Mouse (Mus musculus) neural tube, embryonic 14.5 days (tissue): ENCODE data around the gene Gm5346. TPM values are rescaled to one million over a fixed set of nuclear protein-coding genes. Genes with fewer than 3 reads are reported as not detected.
"Not testable (repeated sequence)": the region's sequence is repeated elsewhere in the genome, so short reads cannot be mapped to it uniquely, and the experiment has no call there.

Experiments used
- ATAC-seq: fragments of 200-750 bp; cut with Nextera tagmentation; 2 replicates; pipeline ENCODE4 v1.8.0; 2017; ENCODE audit warnings: low read depth, mild to moderate bottlenecking, moderate TSS enrichment, moderate library complexity
- H3K27ac ChIP-seq: fragments of 300-500 bp; sonication (generic); 2 replicates; pipeline ENCODE4 v1.5.1; 2014; ENCODE audit warnings: low read depth, mild to moderate bottlenecking, control low read depth, low read length, moderate library complexity, mixed read lengths
- H3K27me3 ChIP-seq: fragments of 300-500 bp; sonication (generic); 2 replicates; pipeline ENCODE4 v1.6.1; 2014; ENCODE audit warnings: low read length; ENCODE audit not compliant: control insufficient read depth, insufficient read depth
- H3K36me3 ChIP-seq: fragments of 300-500 bp; sonication (generic); 2 replicates; pipeline ENCODE4 v1.6.1; 2014; ENCODE audit warnings: low read length, mixed read lengths; ENCODE audit not compliant: control insufficient read depth, insufficient read depth
- H3K4me1 ChIP-seq: fragments of 300-500 bp; sonication (generic); 2 replicates; pipeline ENCODE4 v1.6.1; 2014; ENCODE audit warnings: low read length; ENCODE audit not compliant: control insufficient read depth, insufficient read depth
- H3K4me2 ChIP-seq: fragments of 300-500 bp; sonication (generic); 2 replicates; pipeline ENCODE4 v1.6.1; 2014; ENCODE audit warnings: mild to moderate bottlenecking, low read depth, low read length, control low read depth
- H3K4me3 ChIP-seq: fragments of 300-500 bp; sonication (generic); 2 replicates; pipeline ENCODE4 v1.5.1; 2014; ENCODE audit warnings: low read depth, low read length, control low read depth, mixed read lengths
- H3K9ac ChIP-seq: fragments of 300-500 bp; sonication (generic); replicated peaks from 2 replicates; pipeline ENCODE4 v1.6.1; 2014; ENCODE audit warnings: low read depth, mild to moderate bottlenecking, control low read depth, low read length, mixed read lengths
- H3K9me3 ChIP-seq: fragments of 300-500 bp; sonication (generic); 2 replicates; pipeline ENCODE4 v1.6.1; 2016; ENCODE audit warnings: low read length; ENCODE audit not compliant: control insufficient read depth
- WGBS: fragments of 180-500 bp; shearing (Covaris S2); extraction: QIAGEN DNeasy Blood & Tissue Kit; methylation state at CpG from one replicate; pipeline ENCODE4 v1.1.7; 2014; 5-methylcytosine and 5-hydroxymethylcytosine counted together
- polyA plus RNA-seq: library from polyadenylated mRNA; unstranded; fragments of >200 nt; fragmentation: Nextera tagmentation; extraction: Ambion mirVana; gene quantifications from 2 replicates; pipeline ENCODE4 v1.2.1, GENCODE M21; 2014

The Gm5346 gene
- not detected in 2 replicates for polyA plus RNA-seq

DNA sequence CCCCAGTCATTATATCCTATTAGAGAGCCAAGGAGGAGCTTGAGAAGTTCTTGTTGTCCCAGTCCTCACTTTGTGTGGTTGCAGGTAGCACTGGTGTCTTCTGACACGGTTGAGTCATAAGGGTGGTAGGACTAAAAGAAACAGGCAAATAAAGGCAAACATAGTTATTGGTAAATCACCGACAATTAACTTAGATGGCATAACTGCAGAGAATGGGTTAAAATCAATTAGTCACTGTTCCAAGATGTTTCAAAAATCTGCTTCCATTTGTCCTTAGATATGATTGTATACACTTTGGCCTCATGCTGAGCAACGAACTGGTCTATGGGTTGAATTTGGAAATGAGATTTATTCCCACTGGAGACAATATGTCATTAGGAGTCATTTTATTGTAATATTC, at the start of gene Gm5346:
Gene Gm5346 (minus strand): TSS at position 101 of the 400 bp plus-strand sequence.
- no peaks in the 10 kb centered on the region for H3K9me3 ChIP-seq
- no peak within 1 kb of the TSS for H3K4me2 ChIP-seq
- no peak for ATAC-seq
- WGBS: 89% methylated on average over 3 of the region's 3 CpGs
- no peaks in the 10 kb centered on the region for H3K27me3 ChIP-seq
- H3K4me3 ChIP-seq: no peak within 1 kb of the TSS
- no peaks in the 10 kb centered on the region for H3K36me3 ChIP-seq
- H3K9ac ChIP-seq: no peak within 1 kb of the TSS
- no peak within 1 kb of the TSS for H3K27ac ChIP-seq
- no peaks in the 10 kb centered on the region for H3K4me1 ChIP-seq

DNA sequence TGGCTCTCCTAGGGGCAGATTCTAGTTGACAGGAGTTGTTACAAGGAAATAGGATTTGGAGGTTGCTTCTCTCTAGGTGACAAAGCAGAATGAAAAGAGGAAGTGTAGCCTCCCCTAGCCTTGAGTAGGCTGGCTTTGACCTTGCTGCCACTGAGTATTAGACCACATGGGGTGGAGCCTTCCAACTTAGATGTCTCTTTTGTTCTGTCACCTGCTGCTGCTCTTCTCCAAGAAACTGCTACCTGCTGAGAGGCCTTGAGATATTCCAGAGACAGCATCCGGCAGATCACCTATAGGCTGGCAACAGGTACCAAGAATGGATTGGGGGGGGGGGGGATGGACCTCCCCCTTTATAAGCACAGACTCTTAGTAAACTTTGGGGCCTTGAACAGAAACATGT, 11.0 kb downstream of the Gm5346 start:
- H3K4me2 ChIP-seq: no peak overlapping the region
- H3K9me3 ChIP-seq: no peaks in the 10 kb centered on the region
- H3K27me3 ChIP-seq: no peaks in the 10 kb centered on the region
- H3K4me3 ChIP-seq: no peak overlapping the region
- no peak overlapping the region for H3K9ac ChIP-seq
- no peak for ATAC-seq
- 89% methylated on average over 1 of the region's 1 CpGs for WGBS
- no peaks in the 10 kb centered on the region for H3K4me1 ChIP-seq
- H3K36me3 ChIP-seq: no peaks in the 10 kb centered on the region
- H3K27ac ChIP-seq: no peak overlapping the region

DNA sequence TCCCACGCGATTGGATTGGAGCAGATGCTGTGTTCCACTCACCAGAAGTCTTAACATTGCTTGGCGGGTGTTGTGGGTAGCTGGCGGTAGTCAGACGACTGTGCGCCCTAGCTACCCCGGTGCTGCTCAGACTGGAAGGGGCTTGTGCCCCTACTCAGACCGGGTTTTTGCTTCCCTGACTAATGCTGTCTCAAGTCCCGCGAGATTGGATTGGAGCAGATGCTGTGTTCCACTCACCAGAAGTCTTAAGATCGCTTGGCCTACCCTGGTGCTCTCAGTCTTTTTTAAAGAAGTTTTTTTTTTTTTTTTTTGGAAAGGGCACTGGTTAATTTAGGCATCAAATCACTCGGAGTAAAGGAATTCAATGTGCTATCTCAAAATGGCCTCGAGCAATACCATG, 23.4 kb downstream of the Gm5346 start:
- not testable (repeated sequence) for H3K4me2 ChIP-seq, H3K27ac ChIP-seq, H3K4me3 ChIP-seq, H3K36me3 ChIP-seq, ATAC-seq, H3K9me3 ChIP-seq, H3K27me3 ChIP-seq, H3K4me1 ChIP-seq, H3K9ac ChIP-seq
- 84% methylated on average over 13 of the region's 13 CpGs for WGBS

DNA sequence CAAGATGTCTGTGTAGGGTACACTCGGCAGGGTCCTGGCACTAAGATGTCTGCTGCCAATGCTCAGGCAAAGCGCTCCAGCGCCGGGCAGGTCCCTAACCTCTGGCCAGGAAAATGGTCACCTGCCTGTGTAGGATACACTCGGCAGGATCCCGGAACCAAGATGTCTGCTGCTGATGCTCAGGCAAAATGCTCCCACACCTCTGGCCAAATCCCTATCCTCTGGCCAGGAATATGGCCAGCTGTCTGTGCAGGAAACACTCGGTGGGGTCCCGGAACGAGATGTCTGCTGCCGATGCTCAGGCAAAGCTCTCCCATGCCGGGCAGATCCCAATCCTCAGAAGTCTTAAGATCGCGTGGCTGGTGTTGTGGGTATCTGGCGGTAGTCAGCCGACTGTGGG, 23.9 kb downstream of the Gm5346 start:
- H3K27ac ChIP-seq, ATAC-seq, H3K27me3 ChIP-seq, H3K9me3 ChIP-seq, H3K4me3 ChIP-seq, H3K4me1 ChIP-seq, H3K36me3 ChIP-seq, H3K4me2 ChIP-seq, H3K9ac ChIP-seq: not testable (repeated sequence)
- WGBS: 93% methylated on average over 15 of the region's 15 CpGs

DNA sequence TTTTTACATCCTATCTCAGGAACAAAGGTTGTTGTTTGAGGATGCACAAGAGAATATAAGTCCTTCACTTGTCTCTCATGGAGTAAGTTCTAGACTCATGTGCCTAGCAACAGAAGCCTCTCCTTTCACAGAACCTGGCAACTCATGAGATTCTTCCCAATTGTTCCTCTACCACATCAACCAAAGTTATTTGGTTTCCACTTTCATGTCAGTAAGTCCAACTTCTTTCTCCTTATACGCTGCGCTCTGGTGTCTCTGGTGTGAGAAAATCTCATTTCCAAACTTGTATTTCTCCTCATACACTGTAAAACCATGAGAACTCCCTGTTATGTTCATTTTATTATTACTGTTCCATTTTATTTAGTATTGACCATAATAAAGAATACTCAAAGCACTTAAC, 50.5 kb downstream of the Gm5346 start, which contains the start of gene Adam26a:
Gene Adam26a (minus strand): TSS at position 101 of the 400 bp plus-strand sequence.
- not testable (repeated sequence) for H3K9me3 ChIP-seq, H3K27ac ChIP-seq, H3K4me1 ChIP-seq, H3K4me2 ChIP-seq, H3K27me3 ChIP-seq, ATAC-seq, H3K4me3 ChIP-seq, H3K9ac ChIP-seq, H3K36me3 ChIP-seq
- 97% methylated on average over 2 of the region's 2 CpGs for WGBS

Other genes starting within 250 kb of the Gm5346 start
- not detected in 2 replicates for gene Adam26b, start 99.2 kb downstream of the Gm5346 start, polyA plus RNA-seq
- not detected in 2 replicates for gene Adam26a, start 50.6 kb downstream of the Gm5346 start, polyA plus RNA-seq
- gene Adam34, start 82.8 kb upstream of the Gm5346 start, polyA plus RNA-seq: not detected in 2 replicates